Mouse (Mus musculus) forebrain, embryonic 11.5 days (tissue): ENCODE data around the gene Gm20878. TPM values are rescaled to one million over a fixed set of nuclear protein-coding genes. Genes with fewer than 3 reads are reported as not detected.
"Not testable (repeated sequence)": the region's sequence is repeated elsewhere in the genome, so short reads cannot be mapped to it uniquely, and the experiment has no call there.

Source experiments
- ATAC-seq: fragments of 200-750 bp; cut with Nextera tagmentation; replicated peaks from 2 replicates; pipeline ENCODE4 v1.8.0; 2017; ENCODE audit warnings: moderate TSS enrichment; ENCODE audit not compliant: low FRiP score
- DNase-seq: peaks from one replicate; pipeline ENCODE4 v3.0.0-alpha.2; 2017; ENCODE audit warnings: low spot score
- H3K27ac ChIP-seq: fragments of 300-500 bp; sonication (generic); 2 replicates; pipeline ENCODE4 v1.5.1; 2014; ENCODE audit warnings: low read depth, low read length
- H3K27me3 ChIP-seq: fragments of 300-500 bp; sonication (generic); 2 replicates; pipeline ENCODE4 v1.6.1; 2014; ENCODE audit warnings: mild to moderate bottlenecking, low read length, mixed read lengths; ENCODE audit not compliant: control insufficient read depth, insufficient read depth
- H3K36me3 ChIP-seq: fragments of 300-500 bp; sonication (generic); 2 replicates; pipeline ENCODE4 v1.6.1; 2014; ENCODE audit warnings: mild to moderate bottlenecking, low read length, moderate library complexity, mixed read lengths; ENCODE audit not compliant: control insufficient read depth, insufficient read depth
- H3K4me1 ChIP-seq: fragments of 300-500 bp; sonication (generic); replicated peaks from 2 replicates; pipeline ENCODE4 v1.6.1; 2014; ENCODE audit warnings: low read length, mixed read lengths; ENCODE audit not compliant: control insufficient read depth, insufficient read depth
- H3K4me2 ChIP-seq: fragments of 300-500 bp; sonication (generic); 2 replicates; pipeline ENCODE4 v1.6.1; 2014; ENCODE audit warnings: low read depth, mild to moderate bottlenecking, low read length, moderate library complexity, mixed read lengths; ENCODE audit not compliant: severe bottlenecking
- H3K4me3 ChIP-seq: fragments of 300-500 bp; sonication (generic); 2 replicates; pipeline ENCODE4 v1.5.1; 2014; ENCODE audit warnings: low read depth, low read length
- H3K9ac ChIP-seq: fragments of 300-500 bp; sonication (generic); 2 replicates; pipeline ENCODE4 v1.6.1; 2014; ENCODE audit warnings: low read length
- H3K9me3 ChIP-seq: fragments of 300-500 bp; sonication (generic); 2 replicates; pipeline ENCODE4 v1.6.1; 2016; ENCODE audit warnings: low read length, mixed read lengths; ENCODE audit not compliant: control insufficient read depth
- WGBS: fragments of 180-500 bp; shearing (Covaris S2); extraction: QIAGEN DNeasy Blood & Tissue Kit; methylation state at CpG from one replicate; pipeline ENCODE4 v1.1.7; 2014; 5-methylcytosine and 5-hydroxymethylcytosine counted together
- polyA plus RNA-seq: library from polyadenylated mRNA; unstranded; fragments of >200 nt; fragmentation: Nextera tagmentation; extraction: Ambion mirVana; gene quantifications from 2 replicates; pipeline ENCODE4 v1.2.1, GENCODE M21; 2014

Gm20878 gene
- 2.7 and 3.9 TPM in 2 replicates for polyA plus RNA-seq

DNA sequence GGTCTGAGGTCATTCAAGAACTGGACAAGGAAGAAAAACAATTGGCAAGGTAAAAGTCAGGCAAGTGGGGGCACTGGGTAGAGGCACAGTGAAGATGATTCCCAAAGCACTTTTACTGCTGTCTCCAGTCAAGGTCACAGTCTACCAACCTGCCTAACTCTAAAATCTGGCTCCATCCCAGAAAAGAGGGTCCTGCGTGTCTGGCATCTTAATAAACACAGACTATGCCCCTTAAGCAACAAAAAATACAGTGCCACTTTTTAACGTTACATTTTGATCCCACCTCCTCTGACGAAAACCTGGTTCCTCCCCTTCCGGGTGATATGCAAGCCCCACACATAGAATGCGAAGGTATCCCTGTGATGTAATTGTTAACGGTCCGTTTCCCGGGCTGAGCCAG is at the start of gene Gm20878:
Gm20878 (plus strand) TSS at position 301 of the 400 bp plus-strand sequence.
- H3K27me3 ChIP-seq, H3K4me3 ChIP-seq, H3K36me3 ChIP-seq, H3K9ac ChIP-seq, H3K4me2 ChIP-seq, H3K9me3 ChIP-seq, H3K4me1 ChIP-seq, H3K27ac ChIP-seq, DNase-seq, ATAC-seq: not testable (repeated sequence)
- no CpG with 5 or more reads among the region's 8 CpGs for WGBS

DNA sequence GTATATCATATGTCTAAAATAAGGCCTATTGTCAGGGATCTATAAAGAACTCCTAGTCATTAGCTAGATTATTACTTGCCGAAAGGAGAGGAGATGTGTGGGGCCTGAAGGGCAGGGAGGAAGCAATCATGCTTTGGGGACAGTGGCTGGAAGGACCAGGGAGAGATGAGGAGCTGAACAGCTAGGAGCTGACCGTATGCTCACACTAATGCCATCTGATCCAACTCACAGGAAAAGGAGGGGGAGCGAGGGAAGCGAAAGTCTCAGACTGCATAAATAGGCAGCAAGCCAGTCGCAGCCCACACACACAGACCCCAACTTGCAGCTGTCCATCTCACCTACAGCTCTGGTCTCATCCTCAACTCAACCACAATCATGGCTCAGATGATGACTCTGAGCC is 38.1 kb upstream of the Gm20878 start, which contains the start of gene Gm21541:
Gm21541 (plus strand) TSS at position 301 of the 400 bp plus-strand sequence.
- WGBS: no CpG with 5 or more reads among the region's 5 CpGs
- not testable (repeated sequence) for ATAC-seq, H3K9me3 ChIP-seq, H3K36me3 ChIP-seq, H3K4me3 ChIP-seq, H3K27me3 ChIP-seq, H3K4me2 ChIP-seq, H3K4me1 ChIP-seq, DNase-seq, H3K27ac ChIP-seq, H3K9ac ChIP-seq

DNA sequence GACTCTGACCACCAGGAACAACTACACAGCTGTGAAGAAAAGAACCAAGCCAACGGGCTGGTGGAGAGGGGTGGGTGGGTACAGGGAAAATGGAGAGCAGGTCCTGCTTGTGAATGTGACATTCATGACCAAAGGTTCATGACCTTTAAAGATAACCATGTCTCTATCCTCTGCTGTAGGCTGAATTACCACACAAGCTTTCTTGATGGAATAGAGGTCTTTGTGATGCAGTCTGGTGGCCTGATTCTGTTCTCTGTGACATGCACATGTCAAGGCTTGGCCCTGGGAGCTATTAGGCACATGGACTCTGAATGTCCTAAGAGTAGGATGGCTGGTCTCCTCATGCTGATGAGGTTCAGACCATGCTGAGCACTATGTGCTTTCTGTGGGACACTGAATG is 24.4 kb downstream of the Gm20878 start, which contains the start of gene Fam205a4:
Fam205a4 (plus strand) TSS at position 301 of the 400 bp plus-strand sequence.
- not testable (repeated sequence) for H3K4me3 ChIP-seq, DNase-seq, H3K9ac ChIP-seq, H3K36me3 ChIP-seq, H3K27ac ChIP-seq, H3K4me2 ChIP-seq, H3K27me3 ChIP-seq, ATAC-seq, H3K9me3 ChIP-seq, H3K4me1 ChIP-seq
- WGBS: no CpG with 5 or more reads among the region's 1 CpGs

Other genes with a start within 250 kb of the Gm20878 start
- gene Cntfr, start 244.5 kb upstream of the Gm20878 start, polyA plus RNA-seq: 35.2 and 37.1 TPM in 2 replicates
- gene Il11ra1, start 241.6 kb upstream of the Gm20878 start, polyA plus RNA-seq: 65.0 and 66.9 TPM in 2 replicates
- gene Rpp25l, start 228.0 kb upstream of the Gm20878 start, polyA plus RNA-seq: 92.0 and 92.5 TPM in 2 replicates
- gene Dctn3, start 218.4 kb upstream of the Gm20878 start, polyA plus RNA-seq: 135 and 142 TPM in 2 replicates
- 0.59 and 0.80 TPM in 2 replicates for gene Arid3c, start 210.4 kb upstream of the Gm20878 start, polyA plus RNA-seq
- gene Galt, start 186.3 kb upstream of the Gm20878 start, polyA plus RNA-seq: 18.4 and 21.4 TPM in 2 replicates
- 75.9 and 84.1 TPM in 2 replicates for gene Sigmar1, start 185.4 kb upstream of the Gm20878 start, polyA plus RNA-seq
- 67.6 and 74.3 TPM in 2 replicates for gene Ccl27a, start 167.3 kb upstream of the Gm20878 start, polyA plus RNA-seq
- gene Gm21541, start 38.0 kb upstream of the Gm20878 start, polyA plus RNA-seq: not detected in 2 replicates
- not detected in 2 replicates for gene Fam205a4, start 24.5 kb downstream of the Gm20878 start, polyA plus RNA-seq
- not detected in 2 replicates for gene Gm21093, start 93.2 kb downstream of the Gm20878 start, polyA plus RNA-seq
- not detected in 2 replicates for gene Gm3893, start 149.6 kb downstream of the Gm20878 start, polyA plus RNA-seq
- not detected in 2 replicates for gene Gm13304, start 173.2 kb downstream of the Gm20878 start, polyA plus RNA-seq
- not detected in 2 replicates for gene Gm13306, start 211.9 kb downstream of the Gm20878 start, polyA plus RNA-seq
- gene Gm13305, start 227.0 kb downstream of the Gm20878 start, polyA plus RNA-seq: not detected in 2 replicates